Mouse (Mus musculus): ENCODE measurements around the gene Cst9.

- TF ChIP-seq GATA1 (IDR thresholded peaks at IDR 0.05; ENCODE audit: low read length) (no peak), TAL1 (IDR thresholded peaks at IDR 0.05; ENCODE audit: low read length) (no peak)
These were observed 43.7 kb downstream of the Cst9 start for GRCm38 (mm10) chr2:148878641-148879130.

Measured in erythroblast, embryonic 14.5 days (primary cell).